Mouse (Mus musculus): ENCODE results near the gene Spast. TPM values are rescaled to one million over a fixed set of nuclear protein-coding genes. Genes with fewer than 3 reads are reported as not detected.
A peak's percentile ranks its signal among the peaks of the same experiment; 100 is the strongest.
"Not testable (repeated sequence)": the region's sequence is repeated elsewhere in the genome, so short reads cannot be mapped to it uniquely, and the experiment has no call there.

Spast gene
- total RNA-seq, 2 experiments from 2014 or later = 55.0 to 59.4 TPM

DNA sequence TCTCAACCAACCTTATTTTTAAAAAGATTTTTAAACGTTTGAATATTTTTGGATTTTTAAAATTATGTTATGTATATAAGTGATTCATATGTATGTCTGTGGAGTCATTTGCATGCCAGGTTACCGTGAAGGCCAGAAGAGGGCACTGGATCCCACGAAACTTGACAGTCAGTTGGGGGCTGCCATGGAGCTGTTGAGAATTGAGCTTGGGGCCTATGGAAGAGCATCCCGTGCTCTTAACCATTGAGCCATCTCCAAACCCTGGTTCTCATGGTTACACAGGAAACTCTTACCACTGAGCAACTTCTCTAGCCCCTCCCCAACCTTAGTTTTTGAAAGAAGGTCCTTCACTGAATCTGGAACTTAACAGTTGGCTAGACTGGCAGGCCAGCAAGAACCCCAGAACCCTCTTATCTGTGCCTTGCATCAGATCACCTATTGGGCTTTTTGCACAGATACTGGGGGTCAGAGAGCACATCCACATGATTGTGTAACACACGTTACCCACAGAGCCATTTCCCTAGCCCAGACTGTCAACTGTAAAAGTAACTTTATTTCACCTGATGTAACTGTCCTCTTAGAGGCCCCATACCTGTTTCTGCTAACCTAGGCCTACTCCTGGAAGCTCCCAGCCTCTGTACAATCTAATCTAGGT, 16.3 kb upstream of the Spast start:
- intact Hi-C loops (cut with DNase I) = no loop called here
- no peak for DNase-seq (ENCODE audit: low spot score in 2 of 2)

DNA sequence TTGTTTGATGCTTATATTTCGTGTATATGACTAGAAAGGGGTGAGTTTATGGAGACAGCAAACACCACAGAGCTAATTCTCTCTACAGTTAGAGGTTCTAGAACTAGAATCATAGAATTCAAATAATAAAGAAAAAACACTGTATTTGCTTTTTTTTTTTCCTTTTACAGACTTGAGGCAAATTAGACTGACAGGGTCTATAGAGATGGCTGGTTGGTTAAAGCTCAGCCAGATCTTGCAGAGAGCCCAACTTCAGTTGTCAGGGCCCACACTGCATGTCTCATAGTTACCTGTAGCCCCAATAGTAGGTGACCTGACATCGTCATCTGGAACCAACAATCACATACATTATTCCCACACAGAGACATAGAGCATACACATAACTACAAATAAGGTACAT, 14.9 kb upstream of the Spast start, which contains the start of gene Dpy30:
Gene Dpy30, minus strand, starts transcription at position 101 of the 400 bp plus-strand sequence.
- DNase-seq (ENCODE audit: low spot score in 2 of 2) = no peak
- intact Hi-C loops (cut with DNase I) = no loop called here

DNA sequence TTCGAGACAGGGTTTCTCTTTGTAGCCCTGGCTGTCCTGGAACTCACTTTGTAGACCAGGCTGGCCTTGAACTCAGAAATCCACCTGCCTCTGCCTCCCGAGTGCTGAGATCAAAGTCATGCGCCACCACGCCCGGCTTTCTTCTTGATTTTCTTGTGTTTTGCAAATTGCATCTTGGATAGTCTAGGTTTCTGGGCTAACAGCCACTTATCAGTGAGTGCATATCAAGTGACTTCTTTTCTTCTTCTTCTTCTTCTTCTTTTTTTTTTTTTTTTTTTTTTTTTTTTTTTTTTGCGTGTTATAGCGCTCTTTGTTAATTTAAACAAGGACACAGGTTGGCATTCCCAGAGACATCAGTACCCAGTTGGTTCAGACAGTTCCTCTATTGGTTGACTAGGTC, 11.6 kb upstream of the Spast start:
- intact Hi-C loops (cut with DNase I); DNase-seq (ENCODE audit: low spot score in 2 of 2): not testable (repeated sequence)

DNA sequence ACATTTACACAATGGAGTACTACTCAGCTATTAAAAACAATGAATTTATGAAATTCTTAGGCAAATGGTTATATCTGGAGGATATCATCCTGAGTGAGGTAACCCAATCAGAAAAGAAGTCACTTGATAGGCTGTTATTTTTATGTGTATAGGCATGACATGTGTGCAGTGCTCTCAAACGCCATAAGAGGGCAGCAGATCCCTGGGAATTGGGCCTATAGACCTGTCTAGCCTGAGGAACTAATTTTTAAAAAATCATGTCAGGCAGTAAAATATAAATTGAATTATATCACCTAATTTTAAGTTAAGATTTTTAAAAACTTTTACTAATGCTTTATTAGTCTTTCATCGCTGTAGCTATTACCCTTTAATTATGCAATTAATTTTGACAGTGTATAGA, 10.6 kb upstream of the Spast start:
- DNase-seq (ENCODE audit: low spot score in 2 of 2); intact Hi-C loops (cut with DNase I): not testable (repeated sequence)

DNA sequence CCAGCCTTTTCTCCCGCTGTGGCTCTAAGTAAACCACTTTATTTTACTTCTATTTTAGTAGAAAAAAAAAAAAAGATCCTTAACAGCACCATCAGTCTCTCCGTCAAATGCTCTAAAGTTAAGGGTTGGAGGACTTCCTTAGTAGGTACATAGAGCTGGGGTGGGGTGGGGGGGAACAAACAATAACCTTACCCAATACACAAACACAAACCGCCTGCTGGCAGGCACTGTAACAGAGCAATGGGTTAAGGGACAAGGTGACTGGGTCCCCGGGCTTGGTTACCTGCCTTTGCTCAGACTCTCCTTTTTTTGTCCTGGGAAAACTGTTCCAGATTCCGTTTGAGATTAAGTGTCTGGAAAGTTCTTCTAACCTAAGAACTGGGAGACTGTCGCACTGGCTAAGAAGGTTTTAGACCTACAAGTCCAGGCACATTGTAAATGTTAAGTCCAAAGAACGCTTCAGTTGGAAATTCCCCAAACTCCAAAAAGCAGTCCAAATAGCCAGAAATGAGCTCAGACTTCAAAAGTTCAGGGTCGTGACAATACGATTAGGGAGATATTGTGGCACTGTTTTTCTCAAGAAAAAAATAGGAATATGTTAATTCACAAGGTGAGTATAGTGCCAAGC, 7.6 kb upstream of the Spast start:
- intact Hi-C loops (cut with DNase I) = no loop called here

DNA sequence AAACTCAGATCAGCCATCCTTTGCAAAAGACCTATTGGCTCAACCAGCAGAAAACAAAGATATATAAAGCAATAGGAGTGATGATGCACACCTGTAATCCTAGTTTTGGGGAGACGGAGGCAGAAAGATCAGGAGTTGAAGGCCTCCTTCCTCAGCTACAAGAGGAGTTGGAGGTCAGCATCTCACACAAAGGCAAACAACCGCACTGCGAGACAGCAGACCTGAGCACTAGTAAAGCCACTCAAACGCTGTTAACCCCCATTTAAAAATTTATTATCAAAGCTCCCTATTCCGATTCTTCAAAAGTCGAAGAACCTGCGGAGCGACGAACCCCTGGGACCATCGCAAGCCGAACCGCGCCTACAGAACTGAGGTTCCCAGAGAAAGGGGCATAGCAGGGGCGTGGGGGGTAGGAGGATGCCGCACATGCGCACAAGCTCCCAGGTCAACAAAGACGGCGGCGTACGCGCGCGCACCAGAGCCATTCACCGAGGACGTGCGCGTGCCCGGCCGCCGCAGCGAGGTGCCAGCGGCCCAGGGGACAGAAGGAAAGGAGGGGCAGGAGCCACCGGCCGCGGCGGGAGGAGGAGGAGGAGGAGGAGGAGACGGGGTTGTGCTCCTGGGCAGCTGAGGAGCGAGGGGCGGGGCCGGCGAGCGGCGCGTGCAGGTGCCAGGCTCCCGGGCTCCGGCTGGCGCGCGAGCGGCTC, 409 bp upstream of the Spast start:
- intact Hi-C loops (cut with DNase I) = no loop called here
- DNase-seq (ENCODE audit: low spot score in 2 of 2) = peak; percentile 96

More for the DNA sequence above, 7.6 kb upstream of the Spast start:
- DNase-seq (ENCODE audit: low spot score in 2 of 2) = no peak

DNA sequence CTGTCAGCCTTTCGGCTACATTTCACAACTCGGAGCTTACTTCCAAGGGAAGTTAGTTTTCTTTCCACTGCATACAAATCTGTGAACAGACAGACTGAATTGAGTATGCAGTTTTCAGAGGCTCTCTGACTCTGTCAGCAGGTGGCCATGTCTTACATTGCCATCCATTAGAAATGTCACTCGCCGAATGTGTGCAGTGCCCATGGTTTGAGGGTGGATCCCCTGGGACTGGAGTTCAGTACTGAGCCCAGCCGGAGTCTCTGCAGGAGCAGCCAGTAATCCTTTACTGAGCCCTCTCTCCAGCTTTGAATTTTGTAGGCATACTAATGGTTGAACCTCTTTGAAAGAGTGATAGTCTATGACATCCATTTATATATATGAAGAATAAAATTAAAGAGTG, 2.4 kb downstream of the Spast start:
- intact Hi-C loops (cut with DNase I) = no loop called here
- DNase-seq (ENCODE audit: low spot score in 2 of 2) = no peak

DNA sequence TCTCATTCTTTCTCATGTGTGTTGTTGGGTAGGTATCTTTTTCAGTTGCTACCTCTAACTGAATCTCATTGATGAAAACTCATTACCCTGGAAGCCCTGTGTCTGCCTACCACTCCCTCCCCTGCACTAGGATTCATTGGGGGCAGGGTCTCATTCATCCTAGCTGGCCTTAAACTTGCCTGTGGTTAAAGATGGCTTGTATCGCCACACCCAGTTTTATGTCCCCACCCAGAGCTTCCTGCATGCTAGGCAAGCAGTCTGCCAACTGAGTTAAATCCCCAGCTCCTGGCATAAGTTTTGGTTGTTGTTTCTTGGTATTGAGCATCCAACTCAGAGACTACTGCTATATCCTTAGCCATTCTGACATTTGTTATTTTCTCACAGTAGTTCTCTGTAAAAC, 24.8 kb downstream of the Spast start:
- no peak for DNase-seq (ENCODE audit: low spot score in 2 of 2)
- intact Hi-C loops (cut with DNase I) = no loop called here

DNA sequence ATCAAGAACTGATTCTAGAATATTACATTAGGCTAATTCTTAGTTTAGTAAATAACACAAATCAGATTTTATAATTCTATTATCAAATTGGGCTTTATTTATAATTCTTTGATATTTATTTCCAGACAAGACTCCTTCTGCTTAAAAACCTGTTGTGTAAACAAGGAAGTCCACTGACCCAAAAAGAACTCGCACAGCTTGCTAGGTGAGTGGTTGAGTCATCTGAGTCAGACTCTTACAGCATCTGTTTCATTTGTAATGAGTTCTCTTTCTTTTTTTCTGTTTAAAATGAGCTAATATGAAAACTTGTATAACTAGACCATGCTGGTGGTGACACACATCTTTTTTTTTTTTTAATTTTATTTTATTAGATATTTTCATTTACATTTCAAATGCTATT, 38.1 kb downstream of the Spast start:
- intact Hi-C loops (cut with DNase I) = no loop called here
- no peak for DNase-seq (ENCODE audit: low spot score in 2 of 2)

DNA sequence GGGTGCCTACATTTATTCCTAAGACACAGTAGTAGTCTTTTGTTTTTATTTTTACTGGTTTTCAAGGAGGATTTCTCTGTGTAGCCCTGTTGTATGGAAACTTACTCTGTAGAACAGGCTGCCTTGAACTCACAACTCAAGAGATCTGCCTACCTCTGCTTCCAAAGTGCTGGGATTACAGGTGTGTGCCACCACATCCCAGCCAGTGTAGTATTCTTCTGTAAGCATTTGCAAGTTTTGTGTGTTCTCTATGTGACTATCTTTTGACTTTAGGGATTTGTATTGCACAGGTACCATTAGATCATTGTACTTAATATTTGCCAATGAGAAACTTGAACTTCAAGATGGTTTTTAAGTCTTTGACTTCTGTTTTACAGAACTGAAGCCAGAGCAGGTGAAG, 47.9 kb downstream of the Spast start:
- DNase-seq (ENCODE audit: low spot score in 2 of 2) = no peak
- intact Hi-C loops (cut with DNase I) = no loop called here

DNA sequence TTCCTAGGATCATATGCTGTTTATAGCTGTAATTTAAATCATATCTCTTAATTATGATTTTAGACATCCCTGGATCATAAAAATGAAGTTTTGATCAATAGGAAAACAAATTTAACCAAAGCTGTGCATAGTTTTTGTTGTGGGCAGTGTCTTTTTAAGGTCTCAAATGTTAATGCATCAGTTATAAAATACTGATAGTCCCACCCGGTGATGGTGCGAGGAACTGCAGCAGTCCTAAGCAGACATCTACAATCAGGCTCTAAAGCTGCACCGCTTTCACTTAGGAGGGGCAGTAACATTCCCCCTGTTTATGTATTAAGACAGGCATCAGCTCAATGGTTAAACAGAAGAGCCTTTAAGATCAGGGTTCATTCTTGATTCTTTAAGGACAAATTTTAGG, 51.1 kb downstream of the Spast start:
- no peak for DNase-seq (ENCODE audit: low spot score in 2 of 2)
- intact Hi-C loops (cut with DNase I) = no loop called here

DNA sequence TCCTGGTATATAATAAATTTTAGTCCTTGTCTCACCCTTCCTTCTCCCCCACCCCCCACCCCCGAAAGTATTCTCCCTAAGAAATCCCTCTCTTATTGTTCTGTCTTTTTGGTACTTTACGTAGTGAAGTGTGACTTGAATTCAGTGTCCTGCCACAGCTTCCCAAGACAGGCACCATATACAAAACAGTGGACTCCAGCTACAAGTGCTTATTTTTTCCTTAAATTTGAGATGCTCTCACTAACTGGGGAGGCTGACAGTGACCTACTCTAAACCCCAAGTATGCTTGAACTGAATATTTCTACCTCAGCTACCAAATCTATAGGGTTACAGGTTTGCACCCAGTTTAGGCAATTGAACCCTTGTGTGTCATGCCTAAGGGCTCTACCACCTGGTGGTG, 55.6 kb downstream of the Spast start:
- intact Hi-C loops (cut with DNase I) = no loop called here

DNA sequence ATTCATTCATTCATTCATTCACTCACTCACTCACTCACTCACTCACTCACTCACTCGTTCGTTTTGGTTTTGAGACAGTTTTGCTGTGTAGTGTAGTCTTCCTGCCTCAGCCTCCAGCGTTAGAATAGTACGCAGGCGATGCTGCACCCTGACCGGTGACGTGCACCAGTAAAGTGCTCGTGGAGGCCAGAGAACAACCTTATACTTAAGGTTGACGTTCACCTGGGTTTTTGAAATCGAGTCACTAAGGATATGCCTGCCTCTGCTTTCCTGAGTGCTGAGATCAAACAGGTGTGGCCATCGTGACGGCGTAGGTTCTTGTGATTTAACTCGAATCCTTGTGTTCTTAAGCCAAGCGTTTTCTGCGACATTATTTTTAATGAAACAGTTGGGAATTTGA, 56.1 kb downstream of the Spast start:
- intact Hi-C loops (cut with DNase I) = loop anchor here (5.0 kb wide), 1 partner anchor 92 kb away; the partner anchor contains the start of gene Yipf4
- no peak for DNase-seq (ENCODE audit: low spot score in 2 of 2)

More for the DNA sequence above, 55.6 kb downstream of the Spast start:
- DNase-seq (ENCODE audit: low spot score in 2 of 2) = no peak

DNA sequence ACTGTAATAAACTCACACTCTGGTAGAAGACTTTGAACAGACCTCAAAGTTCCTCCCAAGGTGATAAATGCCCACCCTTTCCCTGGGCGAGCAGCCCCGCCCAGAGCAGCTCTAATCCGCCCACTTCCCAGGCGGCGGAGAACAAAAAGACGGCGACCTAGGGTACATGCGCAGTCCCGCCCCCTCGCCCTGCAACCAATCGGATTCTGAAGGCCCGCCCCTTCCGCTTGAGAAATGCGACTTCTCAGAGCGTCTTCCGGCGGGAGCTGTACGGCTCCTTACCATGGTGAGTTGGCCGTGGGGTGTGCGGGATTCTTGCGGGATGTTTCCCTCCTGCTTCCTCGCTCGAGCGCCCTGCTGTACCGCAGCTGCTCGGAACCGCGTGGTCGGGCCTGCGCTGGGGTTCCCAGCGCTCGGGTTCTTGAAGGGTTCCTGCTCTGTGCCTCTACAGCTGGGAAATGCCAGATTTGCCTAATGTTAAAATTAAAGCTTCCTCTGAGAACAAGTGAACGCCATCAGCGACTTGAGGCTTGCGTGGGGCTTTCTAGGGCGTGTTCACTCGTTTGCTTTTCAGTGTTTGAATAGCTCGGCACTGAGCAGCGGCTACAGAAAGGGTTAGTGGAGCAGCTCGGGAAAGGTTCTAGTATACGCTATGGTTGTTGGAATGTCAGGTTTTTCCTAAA, 56.7 kb downstream of the Spast start, which contains the start of gene Slc30a6:
Gene Slc30a6, plus strand, starts transcription at position 226 of the 683 bp plus-strand sequence.
- DNase-seq (ENCODE audit: low spot score in 2 of 2) = peak; percentile 96 to 99
- intact Hi-C loops (cut with DNase I) = loop anchor here (5.0 kb wide), 1 partner anchor 92 kb away; the partner anchor contains the start of gene Yipf4

DNA sequence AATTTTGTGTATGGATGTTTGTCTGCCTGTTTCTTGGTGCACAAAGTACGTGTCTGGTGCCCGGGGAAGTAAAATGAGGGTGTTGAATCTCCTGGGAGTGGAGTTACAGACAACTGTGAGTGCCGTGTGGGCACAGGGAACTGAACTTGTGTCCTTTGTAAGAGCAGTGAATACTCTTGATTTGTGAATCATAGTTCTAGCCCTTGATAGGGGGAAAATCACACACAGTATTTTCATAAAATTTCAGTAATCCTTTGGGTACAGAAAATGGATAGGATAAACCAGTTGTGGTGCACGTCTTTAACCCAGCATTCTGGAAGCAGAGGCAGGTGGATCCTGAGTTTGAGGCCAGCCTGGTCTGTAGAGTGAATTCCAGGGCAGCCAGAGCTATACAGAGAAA, 58.0 kb downstream of the Spast start:
- no peak for DNase-seq (ENCODE audit: low spot score in 2 of 2)
- intact Hi-C loops (cut with DNase I) = loop anchor here (5.0 kb wide), 1 partner anchor 91 kb away; the partner anchor contains the start of gene Yipf4

DNA sequence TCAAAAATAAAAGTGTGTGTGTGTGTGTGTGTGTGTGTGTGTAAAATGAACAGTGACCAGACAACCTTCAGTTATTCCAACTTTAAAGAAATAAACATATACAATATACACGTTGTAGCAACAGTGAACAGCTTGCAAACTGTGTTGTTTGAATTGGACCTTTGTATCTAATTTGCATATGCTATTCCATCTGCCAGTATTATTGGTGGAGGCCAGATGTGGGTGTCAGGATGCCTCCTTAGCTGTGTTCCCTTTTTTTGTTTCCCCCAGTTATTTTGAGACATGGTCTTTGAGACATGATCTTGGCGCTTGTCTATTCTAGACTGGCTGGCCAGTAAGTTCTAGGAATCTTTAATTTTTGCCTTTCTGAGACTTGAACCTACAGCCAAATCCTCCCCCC, 58.4 kb downstream of the Spast start:
- no peak for DNase-seq (ENCODE audit: low spot score in 2 of 2)
- intact Hi-C loops (cut with DNase I) = loop anchor here (5.0 kb wide), 1 partner anchor 90 kb away; the partner anchor contains the start of gene Yipf4

DNA sequence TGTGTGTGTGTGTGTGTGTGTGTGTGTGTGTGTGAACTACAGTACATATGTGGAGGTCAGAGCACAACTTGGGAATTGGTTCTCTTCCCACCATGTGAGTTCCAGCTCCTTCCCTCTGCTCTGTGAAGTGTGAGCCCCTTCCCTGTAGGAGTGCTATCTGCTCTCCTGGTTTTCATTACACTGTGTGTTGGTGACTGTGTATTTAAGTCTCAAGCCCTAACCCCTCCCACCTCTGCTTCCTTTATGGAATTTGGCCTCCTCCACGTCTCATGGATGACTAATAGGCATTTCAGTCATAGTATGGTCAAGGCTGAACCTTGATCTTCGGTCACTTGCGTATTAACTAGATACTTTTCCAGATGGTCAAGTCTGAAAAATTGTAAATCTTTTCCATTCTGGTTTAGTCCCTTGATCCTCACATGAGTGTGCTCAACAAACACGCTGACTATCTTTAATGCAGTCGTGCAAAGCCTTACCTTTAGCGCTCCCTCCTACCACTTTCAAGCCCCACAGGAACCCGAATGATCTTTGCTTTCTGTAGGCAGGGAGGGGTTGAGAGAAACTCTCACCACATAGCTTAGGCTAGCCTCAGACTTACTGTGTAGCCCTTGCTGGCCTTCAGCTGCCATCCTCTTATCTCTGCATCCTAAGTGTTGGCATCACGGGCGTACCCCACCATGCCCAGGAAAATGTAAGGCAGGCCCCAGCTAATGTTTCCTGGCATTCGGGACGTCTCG, 63.9 kb downstream of the Spast start:
- DNase-seq (ENCODE audit: low spot score in 2 of 2) = no peak
- intact Hi-C loops (cut with DNase I) = no loop called here

DNA sequence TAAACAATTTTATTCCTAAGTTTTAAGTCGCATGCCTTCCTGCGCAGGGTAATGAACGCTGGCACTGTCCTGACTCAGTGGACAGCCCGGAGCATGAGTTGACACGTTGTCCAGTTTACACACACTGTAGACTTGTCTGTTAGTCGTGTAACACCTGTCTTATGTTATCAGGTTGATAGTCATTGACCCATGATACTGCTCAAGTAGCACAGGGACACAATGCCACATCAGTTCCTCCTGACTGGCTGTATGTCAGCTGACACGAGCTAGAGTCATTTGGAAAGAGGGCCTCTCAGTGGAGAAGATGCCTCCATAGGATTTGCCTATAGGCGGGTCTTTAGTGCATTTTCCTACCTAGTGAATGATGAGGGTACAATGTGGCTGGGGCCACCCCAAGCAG, 67.7 kb downstream of the Spast start:
- intact Hi-C loops (cut with DNase I) = no loop called here
- DNase-seq (ENCODE audit: low spot score in 2 of 2) = no peak

DNA sequence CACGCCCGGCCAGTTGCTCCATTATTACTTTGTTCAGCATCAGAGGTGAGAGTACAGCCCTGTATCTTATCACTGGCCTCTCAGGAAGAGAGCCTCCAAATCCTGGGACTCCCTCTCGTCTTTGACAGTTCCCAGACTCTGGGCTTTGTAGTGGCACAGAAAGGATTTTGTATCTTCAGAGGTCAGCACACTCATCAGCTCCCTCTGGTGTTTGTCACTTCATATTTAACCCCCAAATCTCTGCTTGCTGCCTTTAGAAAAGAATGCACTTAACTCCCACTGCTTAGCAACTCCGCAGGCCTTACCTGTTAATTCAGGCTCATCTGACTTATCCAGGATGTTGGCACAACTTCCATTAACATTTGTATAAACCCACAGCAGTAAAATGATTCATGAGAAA, 70.9 kb downstream of the Spast start:
- intact Hi-C loops (cut with DNase I) = no loop called here
- DNase-seq (ENCODE audit: low spot score in 2 of 2) = no peak
